Mouse (Mus musculus): Measurements from ENCODE around the gene Kcnab2. TPM values are rescaled to one million over a fixed set of nuclear protein-coding genes. Genes with fewer than 3 reads are reported as not detected.

Kcnab2 gene
- total and polyA plus RNA-seq, 3 experiments = 35.3 to 95.8 (median 58.3) TPM

DNA sequence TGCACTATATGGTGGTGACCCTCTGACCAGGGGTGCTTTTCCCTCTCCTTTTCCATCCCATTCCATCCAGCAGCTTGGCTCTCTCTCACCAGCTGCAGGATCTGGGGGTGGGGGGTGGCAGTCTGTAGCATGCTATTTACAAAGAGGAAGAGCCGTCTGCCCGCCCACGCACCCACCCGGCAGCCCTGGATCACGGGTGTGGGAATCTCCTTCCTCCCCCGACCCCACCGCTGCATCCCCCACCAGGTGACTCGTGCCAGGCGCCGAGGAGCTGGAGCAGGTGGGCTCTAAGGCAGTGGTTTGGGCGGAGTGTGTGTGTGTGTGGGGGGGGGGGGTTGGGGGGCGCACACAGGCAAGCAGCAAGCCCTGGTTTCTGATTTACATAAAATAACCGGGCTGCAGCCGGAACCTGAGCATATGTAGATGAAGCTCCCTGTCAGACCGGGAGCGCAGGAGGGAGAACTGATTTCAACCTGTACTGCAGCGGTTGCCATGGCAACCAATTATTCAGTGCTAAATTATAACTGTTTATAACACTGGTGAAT is 127.8 kb downstream of the Kcnab2 start:
- Histone ChIP-seq H3K4me3 (replicated peaks in 1 of 3; ENCODE audit: low read depth in 2 of 3, low read length in 2 of 3, poor library complexity in 1 of 3) (no peak overlapping the region), H3K36me3 (replicated peaks in 1 of 2; ENCODE audit: control insufficient read depth in 1 of 2, insufficient read depth in 1 of 2, low read length in 1 of 2) (no peaks in the 10 kb centered on the region), H3K79me2 (replicated peaks; ENCODE audit: control insufficient read depth, extremely low read depth, insufficient read depth, poor library complexity, severe bottlenecking) (no peaks in the 10 kb centered on the region), H3K4me2 (ENCODE audit: insufficient read depth, low read depth, poor library complexity, severe bottlenecking) (no peak overlapping the region; the same call in 1 of the 2 replicates), H3K27me3 (replicated peaks) (peaks cover 7% of the 10 kb centered on the region), H3K4me1 (ENCODE audit: control insufficient read depth in 1 of 2, insufficient read depth in 2 of 2) (peaks cover 25 to 35% of the 10 kb centered on the region in 2 experiments), H3K27ac (ENCODE audit: insufficient read depth, low read depth) (no peak overlapping the region), H3K9me3 (replicated peaks; ENCODE audit: low read length) (no peaks in the 10 kb centered on the region), H3K9ac (ENCODE audit: insufficient read depth, low read depth) (no peak overlapping the region)
- in situ Hi-C loops (cut with MboI; ENCODE audit: low pct_ligation_motif_present, low pct_unique_long_range_greater_than_20kb, low sequenced_read_pairs) = loop anchor here (5.0 kb wide), 1 partner anchor 67 kb away; no protein-coding TSS in a partner anchor
- TF ChIP-seq SMC3 (IDR thresholded peaks at IDR 0.05; ENCODE audit: low read depth, low read length) (no peak), MEF2A (IDR thresholded peaks at IDR 0.05; ENCODE audit: borderline replicate concordance, low read depth, low read length) (no peak), MXI1 (IDR thresholded peaks at IDR 0.05; ENCODE audit: low read depth, low read length) (no peak), MAZ (IDR thresholded peaks at IDR 0.05; ENCODE audit: low read depth, low read length) (no peak), ZC3H11A (IDR thresholded peaks at IDR 0.05; ENCODE audit: low read depth, low read length) (no peak), SIN3A (IDR thresholded peaks at IDR 0.05; ENCODE audit: low read length) (no peak), POLR2AphosphoS2 (IDR thresholded peaks at IDR 0.05; ENCODE audit: low read depth, low read length) (no peak), ZMIZ1 (IDR thresholded peaks at IDR 0.05; ENCODE audit: low read depth, low read length) (no peak), CHD1 (IDR thresholded peaks at IDR 0.05; ENCODE audit: low read depth, low read length) (no peak)
- dilution Hi-C loops (cut with MboI; ENCODE audit: extremely low pct_ligation_motif_present, extremely low pct_unique_long_range_greater_than_20kb, low sequenced_read_pairs) = no loop called here
- DNase-seq (ENCODE audit: extremely low read depth) = no peak

DNA sequence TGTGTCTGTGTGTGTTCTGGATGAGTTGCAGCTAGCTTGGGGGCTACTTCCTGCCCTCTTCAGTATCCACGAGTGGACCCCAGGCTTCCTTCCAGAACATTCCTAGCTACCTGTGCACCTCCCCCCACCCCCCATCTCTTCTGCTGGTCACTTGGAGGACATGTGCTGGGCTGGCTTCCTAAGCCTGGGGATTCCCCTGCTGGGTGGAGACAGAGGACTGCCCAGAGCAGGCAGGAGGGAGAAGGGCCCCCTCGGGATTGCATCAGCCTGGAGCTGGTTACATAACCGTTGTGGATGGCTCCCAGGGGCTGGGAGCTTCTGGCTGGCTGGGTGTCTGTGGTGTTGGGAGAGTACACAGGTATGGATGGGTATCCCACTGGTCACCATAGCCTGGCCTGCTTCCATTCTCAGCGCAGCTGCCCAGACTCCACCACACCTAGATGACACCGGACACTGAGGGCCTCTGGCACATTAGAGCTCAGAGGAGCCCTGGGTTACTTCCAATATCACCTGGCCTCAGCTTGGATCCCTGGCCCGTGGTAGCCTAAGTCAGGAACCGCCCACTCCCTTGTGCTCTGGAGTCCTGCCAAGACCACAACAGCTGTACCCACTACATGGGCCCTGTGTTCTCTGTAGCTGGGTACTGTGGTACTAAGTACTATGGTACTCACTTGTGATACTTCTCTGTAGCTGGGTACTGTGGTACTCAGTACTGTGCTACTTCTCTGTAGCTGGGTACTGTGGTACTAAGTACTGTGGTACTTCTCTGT is 132.4 kb downstream of the Kcnab2 start:
- Histone ChIP-seq H3K79me2 (replicated peaks; ENCODE audit: control insufficient read depth, extremely low read depth, insufficient read depth, poor library complexity, severe bottlenecking) (no peaks in the 10 kb centered on the region), H3K9me3 (replicated peaks; ENCODE audit: low read length) (no peaks in the 10 kb centered on the region), H3K4me2 (ENCODE audit: insufficient read depth, low read depth, poor library complexity, severe bottlenecking) (peak overlapping the region; percentile 3; the same call in 1 of the 2 replicates), H3K27me3 (replicated peaks) (peaks cover 2% of the 10 kb centered on the region), H3K4me3 (replicated peaks in 1 of 3; ENCODE audit: low read depth in 2 of 3, low read length in 2 of 3, poor library complexity in 1 of 3) (peak overlapping the region in 1 of 3 experiments; percentile 6), H3K9ac (ENCODE audit: insufficient read depth, low read depth) (peak overlapping the region; percentile 3; the same call in 1 of the 2 replicates), H3K4me1 (ENCODE audit: control insufficient read depth in 1 of 2, insufficient read depth in 2 of 2) (peaks cover 23 to 45% of the 10 kb centered on the region in 2 experiments), H3K36me3 (replicated peaks in 1 of 2; ENCODE audit: control insufficient read depth in 1 of 2, insufficient read depth in 1 of 2, low read length in 1 of 2) (no peaks in the 10 kb centered on the region), H3K27ac (ENCODE audit: insufficient read depth, low read depth) (no peak overlapping the region)
- no peak for DNase-seq (ENCODE audit: extremely low read depth)
- TF ChIP-seq ETS1 (conservative IDR thresholded peaks at IDR 0.05; ENCODE audit: low read depth, low read length) = no peak; the same call in none of the 2 replicates
- TF ChIP-seq IRF4 (IDR thresholded peaks at IDR 0.05; ENCODE audit: low read depth, low read length) = 0 out of 2 replicates have a peak, but pooled peaks have one; percentile 24
- TF ChIP-seq BHLHE40 (IDR thresholded peaks at IDR 0.05; ENCODE audit: low read depth, low read length) = peak; percentile 74
- TF ChIP-seq HCFC1 (IDR thresholded peaks at IDR 0.05; ENCODE audit: low read depth, low read length) = no peak; the same call in 1 of the 2 replicates
- TF ChIP-seq USF2 (conservative IDR thresholded peaks at IDR 0.05; ENCODE audit: low read depth, low read length) = no peak
- TF ChIP-seq RCOR1 (conservative IDR thresholded peaks at IDR 0.05; ENCODE audit: low read depth, low read length) = no peak
- 0 out of 2 replicates have a peak, but pooled peaks have one; percentile 62 for TF ChIP-seq MYC (IDR thresholded peaks at IDR 0.05; ENCODE audit: low read depth, low read length)
- no peak for TF ChIP-seq NELFE (IDR thresholded peaks at IDR 0.05; ENCODE audit: low read depth, low read length)
- no peak for TF ChIP-seq MXI1 (IDR thresholded peaks at IDR 0.05; ENCODE audit: low read depth, low read length)
- TF ChIP-seq MAZ (IDR thresholded peaks at IDR 0.05; ENCODE audit: low read depth, low read length) = peak; percentile 61; the same call in 1 of the 2 replicates
- peak; percentile 28; the same call in 1 of the 2 replicates for TF ChIP-seq ELF1 (IDR thresholded peaks at IDR 0.05; ENCODE audit: low read depth, low read length)
- TF ChIP-seq SMC3 (IDR thresholded peaks at IDR 0.05; ENCODE audit: low read depth, low read length) = no peak
- no peak for TF ChIP-seq JUN (IDR thresholded peaks at IDR 0.05; ENCODE audit: insufficient read depth, low read depth, low read length)
- TF ChIP-seq POLR2A (IDR thresholded peaks at IDR 0.05; ENCODE audit: low read depth, low read length) = peak; percentile 26; the same call in 1 of the 2 replicates
- in situ Hi-C loops (cut with MboI; ENCODE audit: low pct_ligation_motif_present, low pct_unique_long_range_greater_than_20kb, low sequenced_read_pairs) = no loop called here
- dilution Hi-C loops (cut with MboI; ENCODE audit: extremely low pct_ligation_motif_present, extremely low pct_unique_long_range_greater_than_20kb, low sequenced_read_pairs) = no loop called here

Data from CH12.LX (cell line).